Mouse (Mus musculus) ES-E14 (cell line): ENCODE data around the gene Lgr6.

Source experiments
- CHD2 ChIP-seq: IDR thresholded peaks from 2 replicates; pipeline ENCODE4 v1.6.1; 2014; ENCODE audit warnings: mild to moderate bottlenecking, low read depth, low read length, inconsistent platforms
- HCFC1 ChIP-seq: IDR thresholded peaks from 2 replicates; pipeline ENCODE4 v1.6.1; 2012; ENCODE audit warnings: low read length, inconsistent platforms, borderline replicate concordance; ENCODE audit not compliant: insufficient read depth
- MAFK ChIP-seq: IDR thresholded peaks from 2 replicates; pipeline ENCODE4 v1.6.1; 2014; ENCODE audit warnings: mild to moderate bottlenecking, low read depth, low read length, inconsistent platforms; ENCODE audit not compliant: insufficient read depth
- ZC3H11A ChIP-seq: IDR thresholded peaks from 2 replicates; pipeline ENCODE4 v1.6.1; 2012; ENCODE audit warnings: low read depth, mild to moderate bottlenecking, inconsistent platforms, low read length, borderline replicate concordance

DNA sequence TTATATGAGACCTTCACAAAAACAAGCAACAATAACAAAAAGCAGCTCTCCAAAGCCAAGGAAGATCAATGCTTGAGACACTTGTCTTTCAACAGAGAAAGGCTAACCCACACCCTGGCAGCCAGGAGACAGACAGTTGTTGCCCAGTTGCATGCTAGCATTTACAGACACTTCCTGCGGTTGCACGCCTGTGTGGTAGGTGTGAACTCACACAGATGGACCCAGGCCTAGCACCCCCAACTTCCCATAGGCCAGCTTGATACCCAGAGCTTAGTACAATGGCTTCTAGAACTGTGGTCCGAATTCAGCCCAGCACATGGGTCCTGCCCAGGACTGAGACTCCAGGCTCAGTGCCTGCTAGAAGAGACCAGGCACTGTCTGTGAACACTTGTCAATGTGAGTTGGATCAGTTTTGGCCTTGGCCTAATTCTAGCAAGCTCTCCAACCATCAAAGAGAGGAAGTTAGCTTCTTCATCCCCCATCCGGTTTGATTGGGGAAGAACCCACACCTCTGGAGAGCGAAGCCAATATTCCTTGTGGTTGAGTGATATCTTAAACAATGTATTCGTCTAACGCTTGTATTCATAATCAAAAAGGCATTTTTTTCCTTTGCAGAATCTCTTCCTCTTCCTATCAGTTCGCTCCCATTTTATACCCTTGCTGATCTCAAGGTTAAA, 30.2 kb upstream of the Lgr6 start:
- TF ChIP-seq CHD2: no peak
- no peak for TF ChIP-seq MAFK
- TF ChIP-seq HCFC1: no peak
- no peak for TF ChIP-seq ZC3H11A
